Mouse (Mus musculus) embryonic facial prominence, embryonic 10.5 days (tissue): ENCODE results near the gene Haus7. TPM values are rescaled to one million over a fixed set of nuclear protein-coding genes. Genes with fewer than 3 reads are reported as not detected.
"Not testable (repeated sequence)": the region's sequence is repeated elsewhere in the genome, so short reads cannot be mapped to it uniquely, and the experiment has no call there.

ENCODE experiments used
- DNase-seq: peaks from one replicate; pipeline ENCODE4 v3.0.0-alpha.2; 2017; ENCODE audit warnings: low spot score
- H3K27ac ChIP-seq: fragments of 300-500 bp; sonication (generic); replicated peaks from 2 replicates; pipeline ENCODE4 v1.5.1; 2016; ENCODE audit warnings: mild to moderate bottlenecking
- H3K27me3 ChIP-seq: fragments of 300-500 bp; sonication (generic); replicated peaks from 2 replicates; pipeline ENCODE4 v1.6.1; 2016; ENCODE audit warnings: low read depth, mild to moderate bottlenecking; ENCODE audit not compliant: poor library complexity, severe bottlenecking
- H3K36me3 ChIP-seq: fragments of 300-500 bp; sonication (generic); replicated peaks from 2 replicates; pipeline ENCODE4 v1.6.1; 2016; ENCODE audit warnings: mild to moderate bottlenecking, moderate library complexity
- H3K4me1 ChIP-seq: fragments of 300-500 bp; sonication (generic); 2 replicates; pipeline ENCODE4 v1.6.1; 2016
- H3K4me3 ChIP-seq: fragments of 300-500 bp; sonication (generic); 2 replicates; pipeline ENCODE4 v1.5.1; 2016; ENCODE audit warnings: mild to moderate bottlenecking, moderate library complexity
- H3K9me3 ChIP-seq: fragments of 300-500 bp; sonication (generic); 2 replicates; pipeline ENCODE4 v1.6.1; 2016; ENCODE audit warnings: mild to moderate bottlenecking
- WGBS: fragments of 180-500 bp; shearing (Covaris S2); methylation state at CpG from one replicate; pipeline ENCODE4 v1.1.7; 2016; 5-methylcytosine and 5-hydroxymethylcytosine counted together
- polyA plus RNA-seq: library from polyadenylated mRNA; unstranded; fragments of >200 nt; fragmentation: Nextera tagmentation; extraction: Ambion mirVana; gene quantifications from 2 replicates; pipeline ENCODE4 v1.2.1, GENCODE M21; 2016

Haus7 gene
- polyA plus RNA-seq, 1 experiment from 2014 or later, result 99.8 TPM

- no peak overlapping the region for H3K27ac ChIP-seq
- no peaks in the 10 kb centered on the region for H3K9me3 ChIP-seq
- peaks cover 31% of the 10 kb centered on the region for H3K36me3 ChIP-seq
- WGBS, result 41% methylated on average over 2 of the region's 2 CpGs
- DNase-seq, result peak; percentile 60
- H3K4me1 ChIP-seq, result no peaks in the 10 kb centered on the region
- H3K4me3 ChIP-seq, result no peak overlapping the region
- H3K27me3 ChIP-seq, result peaks cover 28% of the 10 kb centered on the region
These were observed 6.9 kb downstream of the Haus7 start for GRCm38 (mm10) chrX:73451949-73452348.

GRCm38 (mm10) chrX:73441428-73441827 lies 17.4 kb downstream of the Haus7 start:
- Histone ChIP-seq H3K27me3 (peaks cover 41% of the 10 kb centered on the region), H3K9me3 (no peaks in the 10 kb centered on the region), H3K4me3 (no peak overlapping the region), H3K36me3 (peaks cover 31% of the 10 kb centered on the region), H3K27ac (no peak overlapping the region), H3K4me1 (no peaks in the 10 kb centered on the region)
- 61% methylated on average over 2 of the region's 2 CpGs for whole genome bisulfite sequencing
- DNase-seq, result no peak

DNA sequence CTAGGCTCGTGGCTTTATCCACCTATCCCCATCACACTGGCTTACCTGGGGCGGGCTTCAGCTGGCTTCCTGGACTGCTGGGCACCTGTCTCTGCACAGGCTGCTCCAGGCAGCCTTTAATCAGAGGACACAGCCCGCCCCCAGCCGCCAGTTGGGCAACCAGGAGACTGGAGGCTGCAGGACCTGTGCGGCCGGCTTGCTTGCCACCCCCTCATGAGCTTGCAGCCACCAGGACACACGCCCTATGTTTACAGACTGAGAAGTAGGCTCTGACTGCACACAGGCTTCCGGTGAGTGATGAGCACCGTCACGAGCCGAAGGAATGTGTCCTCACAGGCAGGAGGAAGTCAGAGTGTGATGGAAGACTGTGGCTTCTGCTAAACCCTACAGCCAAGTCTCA lies 23.6 kb downstream of the Haus7 start, which contains the start of gene Trex2:
Trex2 (minus strand) TSS at position 93 of the 400 bp plus-strand sequence.
- Histone ChIP-seq H3K4me1 (no peaks in the 10 kb centered on the region), H3K9me3 (no peaks in the 10 kb centered on the region), H3K27me3 (peaks cover 59% of the 10 kb centered on the region), H3K27ac (no peak within 1 kb of the TSS), H3K36me3 (peaks cover 29% of the 10 kb centered on the region), H3K4me3 (no peak within 1 kb of the TSS)
- DNase-seq, result no peak
- 79% methylated on average over 11 of the region's 11 CpGs for WGBS

DNA sequence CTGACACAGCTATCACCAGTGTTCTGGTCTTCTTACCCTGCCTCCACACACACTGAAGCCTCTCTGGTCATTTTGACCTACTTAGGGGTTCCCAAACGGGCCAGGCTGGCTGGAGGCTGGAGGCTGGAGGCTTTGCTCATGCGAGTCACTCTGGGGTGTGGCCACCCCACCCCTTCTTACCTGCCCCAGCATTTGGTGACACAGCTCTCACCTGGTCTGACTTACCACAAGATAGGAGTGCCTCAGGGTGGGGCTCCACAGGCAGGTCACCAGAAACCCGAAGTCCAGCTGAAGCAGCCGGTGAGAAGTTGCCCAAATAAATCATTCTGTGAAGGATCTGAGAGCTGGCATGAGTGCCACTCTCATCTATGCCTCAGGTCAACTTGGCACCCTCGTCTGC lies 26.0 kb downstream of the Haus7 start:
- H3K27ac ChIP-seq, result no peak overlapping the region
- H3K36me3 ChIP-seq, result peaks cover 15% of the 10 kb centered on the region
- H3K9me3 ChIP-seq, result no peaks in the 10 kb centered on the region
- peaks cover 52% of the 10 kb centered on the region for H3K27me3 ChIP-seq
- no peak for DNase-seq
- H3K4me1 ChIP-seq, result no peaks in the 10 kb centered on the region
- no peak overlapping the region for H3K4me3 ChIP-seq
- WGBS, result 71% methylated on average over 5 of the region's 5 CpGs

- WGBS, result 75% methylated on average over 2 of the region's 2 CpGs
- Histone ChIP-seq H3K36me3 (no peaks in the 10 kb centered on the region), H3K4me3 (no peak overlapping the region), H3K4me1 (no peaks in the 10 kb centered on the region), H3K27me3 (peaks cover 45% of the 10 kb centered on the region), H3K27ac (no peak overlapping the region), H3K9me3 (no peaks in the 10 kb centered on the region)
- no peak for DNase-seq
These were observed 28.8 kb downstream of the Haus7 start for GRCm38 (mm10) chrX:73430036-73430435.

DNA sequence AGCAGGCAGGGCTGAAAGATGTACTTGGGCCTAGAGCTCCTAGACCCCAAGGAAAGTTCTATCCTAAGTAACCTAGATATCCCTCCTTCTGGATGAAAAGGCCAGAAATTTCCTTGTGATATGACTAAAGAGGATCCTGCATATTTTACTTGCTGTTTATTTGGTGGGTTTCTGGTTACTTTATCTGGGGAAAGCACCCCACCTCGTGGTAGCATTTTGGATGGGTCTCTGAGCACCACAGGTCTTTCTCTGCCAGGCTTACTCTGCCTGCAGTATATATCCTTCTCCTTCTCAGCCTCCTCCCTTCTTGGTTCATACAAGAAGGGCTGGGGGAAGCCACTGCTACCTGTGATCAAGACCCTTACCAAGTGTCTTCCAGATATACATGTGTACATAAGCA lies 46.1 kb downstream of the Haus7 start:
- 32% methylated on average over 1 of the region's 1 CpGs for WGBS
- no peak for DNase-seq
- Histone ChIP-seq H3K27me3 (peaks cover 45% of the 10 kb centered on the region), H3K27ac (no peak overlapping the region), H3K4me1 (no peaks in the 10 kb centered on the region), H3K9me3 (no peaks in the 10 kb centered on the region), H3K36me3 (no peaks in the 10 kb centered on the region), H3K4me3 (no peak overlapping the region)

- Histone ChIP-seq H3K4me1 (no peaks in the 10 kb centered on the region), H3K27ac (no peak within 1 kb of the TSS; the same call in 1 of the 2 replicates), H3K4me3 (peak within 1 kb of the TSS; percentile 50), H3K9me3 (no peaks in the 10 kb centered on the region), H3K27me3 (peaks cover 45% of the 10 kb centered on the region), H3K36me3 (no peaks in the 10 kb centered on the region)
- peak; percentile 30 for DNase-seq
- 24% methylated on average over 20 of the region's 20 CpGs for WGBS
These were observed 47.8 kb downstream of the Haus7 start, which contains the start of gene Zfp92 for GRCm38 (mm10) chrX:73410880-73411517. Gene Zfp92 (plus strand): TSS chrX:73411096.

DNA sequence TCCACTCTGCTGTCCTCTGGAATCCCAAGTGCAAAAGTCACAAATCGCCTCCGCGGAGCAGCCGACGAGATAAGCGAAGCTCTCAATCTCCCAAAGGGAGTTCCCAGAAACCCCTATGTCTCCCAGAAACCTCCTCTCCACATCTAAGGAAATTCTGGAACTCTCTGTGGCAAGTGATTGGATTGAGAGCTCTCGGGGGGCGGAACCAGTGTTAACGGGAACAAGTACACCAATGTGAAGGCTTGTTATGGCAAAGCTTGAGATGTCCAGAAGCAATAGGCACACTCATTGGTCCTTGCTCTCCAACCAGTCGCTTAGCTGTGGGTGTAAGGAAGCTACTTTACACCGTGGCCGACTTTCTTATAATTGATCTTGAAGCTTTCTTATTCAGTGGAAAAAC lies 57.2 kb downstream of the Haus7 start:
- 95% methylated on average over 12 of the region's 12 CpGs for WGBS
- Histone ChIP-seq H3K4me1 (no peaks in the 10 kb centered on the region), H3K9me3 (no peaks in the 10 kb centered on the region), H3K27me3 (peaks cover 18% of the 10 kb centered on the region), H3K27ac (no peak overlapping the region), H3K36me3 (no peaks in the 10 kb centered on the region), H3K4me3 (no peak overlapping the region)
- no peak for DNase-seq

GRCm38 (mm10) chrX:73400951-73401350 lies 57.9 kb downstream of the Haus7 start:
- Histone ChIP-seq H3K36me3 (no peaks in the 10 kb centered on the region), H3K27me3 (peaks cover 24% of the 10 kb centered on the region), H3K4me3 (no peak overlapping the region), H3K9me3 (no peaks in the 10 kb centered on the region), H3K4me1 (no peaks in the 10 kb centered on the region), H3K27ac (no peak overlapping the region)
- 86% methylated on average over 20 of the region's 20 CpGs for WGBS
- DNase-seq, result no peak

DNA sequence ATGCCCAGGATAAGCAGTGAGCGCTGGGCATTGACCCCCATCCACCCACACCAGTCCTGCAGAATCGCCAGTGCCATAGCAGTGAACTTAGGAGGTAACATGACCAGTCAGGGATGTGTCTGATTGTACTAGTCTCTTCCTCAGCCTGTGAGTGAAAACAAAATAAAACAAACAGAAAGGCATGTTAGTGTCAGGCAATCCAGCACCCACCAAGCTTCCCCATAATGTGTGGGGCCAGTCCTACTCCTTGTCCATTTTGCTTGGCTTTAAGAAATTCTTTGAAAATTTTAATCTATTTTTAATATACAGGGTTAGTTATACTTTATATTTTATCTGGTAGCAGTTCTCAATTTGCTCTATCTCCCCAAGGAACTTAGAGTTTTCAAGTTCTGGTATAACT lies 60.2 kb downstream of the Haus7 start, which contains the start of gene Gm18336:
Gm18336 (minus strand) TSS at position 101 of the 400 bp plus-strand sequence.
- H3K4me1 ChIP-seq, H3K27ac ChIP-seq, DNase-seq, H3K9me3 ChIP-seq, H3K4me3 ChIP-seq, H3K36me3 ChIP-seq: not testable (repeated sequence)
- WGBS, result 70% methylated on average over 2 of the region's 2 CpGs
- peaks cover 38% of the 10 kb centered on the region for H3K27me3 ChIP-seq

DNA sequence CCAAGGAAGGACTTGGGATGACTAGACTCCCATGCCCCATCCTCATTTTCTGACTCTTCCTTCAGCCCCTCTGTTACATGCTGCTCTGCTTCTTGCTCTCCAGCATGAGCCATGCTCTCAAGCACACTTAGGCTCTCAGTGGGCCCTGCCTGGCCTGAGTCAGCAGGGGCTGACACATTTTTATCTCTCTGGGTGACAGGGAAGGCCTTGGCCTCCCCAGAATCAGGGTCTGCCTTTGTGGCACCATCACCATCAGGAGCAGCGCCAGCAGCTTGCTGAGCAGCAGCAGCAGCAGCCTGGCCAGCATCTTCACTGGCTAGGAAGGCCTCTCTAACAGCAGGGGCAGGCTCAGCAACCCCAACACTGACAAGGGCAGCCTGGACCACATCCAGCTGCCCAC lies 62.4 kb downstream of the Haus7 start:
- H3K27ac ChIP-seq, result no peak overlapping the region
- no peaks in the 10 kb centered on the region for H3K9me3 ChIP-seq
- no peak overlapping the region for H3K4me3 ChIP-seq
- H3K4me1 ChIP-seq, result no peaks in the 10 kb centered on the region
- DNase-seq, result no peak
- no peaks in the 10 kb centered on the region for H3K36me3 ChIP-seq
- H3K27me3 ChIP-seq, result peaks cover 47% of the 10 kb centered on the region
- WGBS, result 94% methylated on average over 1 of the region's 1 CpGs

DNA sequence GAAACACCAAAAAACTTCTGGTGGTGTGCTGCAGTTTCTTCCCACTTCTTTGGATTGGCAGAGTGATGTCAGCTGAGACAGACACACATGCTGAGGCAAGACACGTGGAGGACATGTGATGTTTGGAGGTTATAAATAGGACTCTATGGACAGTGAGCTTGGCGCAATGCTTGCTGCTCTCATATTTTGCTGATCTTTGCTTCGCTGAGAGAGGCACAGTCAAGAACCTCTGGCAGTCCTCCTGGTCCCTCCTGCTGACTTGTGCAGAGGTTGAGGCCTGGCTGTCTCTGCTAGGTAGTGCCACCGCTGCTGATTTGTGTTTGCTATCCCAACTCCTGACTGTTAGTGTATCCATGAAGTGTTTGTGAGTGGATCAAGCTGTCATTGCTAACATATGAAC lies 67.4 kb downstream of the Haus7 start:
- H3K27me3 ChIP-seq, result peaks cover 36% of the 10 kb centered on the region
- no peak overlapping the region for H3K27ac ChIP-seq
- H3K36me3 ChIP-seq, result no peaks in the 10 kb centered on the region
- H3K4me1 ChIP-seq, result no peaks in the 10 kb centered on the region
- no peak for DNase-seq
- 83% methylated on average over 4 of the region's 4 CpGs for WGBS
- H3K9me3 ChIP-seq, result no peaks in the 10 kb centered on the region
- H3K4me3 ChIP-seq, result no peak overlapping the region
